Comparison of ENCODE assay signal across 7 mouse cellular contexts in the genomic region with DNA sequence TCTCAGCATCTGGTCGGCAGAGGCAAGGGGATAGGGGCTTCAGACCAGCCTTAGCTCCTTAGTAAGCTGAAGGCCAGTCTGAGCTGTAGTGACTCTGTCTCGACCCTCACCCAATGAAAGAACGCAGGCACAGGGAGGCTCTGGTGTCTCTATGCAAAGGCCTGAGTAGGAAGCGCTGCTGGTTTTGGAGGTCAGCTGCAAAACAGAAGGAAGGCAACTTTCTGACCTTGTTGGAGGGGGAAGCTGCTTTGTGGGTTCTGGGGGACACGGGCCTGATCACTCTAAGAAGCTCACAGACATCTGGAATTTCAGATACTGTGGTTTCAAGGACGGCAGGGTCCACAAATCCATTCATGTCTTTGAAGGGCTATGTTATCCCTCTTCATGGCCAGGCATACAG. TPM values are rescaled to one million over a fixed set of nuclear protein-coding genes. Genes with fewer than 3 reads are reported as not detected.
DNase-seq lines count a peak whose midpoint lies in the region; ATAC-seq and TF ChIP-seq lines count a peak whose summit lies in the region.

No protein-coding gene starts in this region.

- H3K9me3 ChIP-seq in kidney, postnatal 0 days (replicated peaks; ENCODE audit: low read length): no peaks in the 10 kb centered on the region
- no peaks in the 10 kb centered on the region for H3K9me3 ChIP-seq in embryonic facial prominence, embryonic 14.5 days (ENCODE audit: control insufficient read depth, low read length)
- H3K9me3 ChIP-seq in hindbrain, embryonic 16.5 days (ENCODE audit: control insufficient read depth, low read length): no peaks in the 10 kb centered on the region
- no peaks in the 10 kb centered on the region for H3K9me3 ChIP-seq in midbrain, postnatal 0 days (ENCODE audit: low read length)

- H3K27ac ChIP-seq in kidney, postnatal 0 days: no peak overlapping the region
- no peak overlapping the region for H3K27ac ChIP-seq in embryonic facial prominence, embryonic 14.5 days (replicated peaks; ENCODE audit: low read depth, low read length)
- no peak overlapping the region for H3K27ac ChIP-seq in hindbrain, embryonic 16.5 days (ENCODE audit: low read depth, low read length)
- H3K27ac ChIP-seq in midbrain, postnatal 0 days (ENCODE audit: low read depth, low read length): no peak overlapping the region

- peak overlapping the region; percentile 49; the same call in 1 of the 2 replicates for H3K4me2 ChIP-seq in kidney, postnatal 0 days (ENCODE audit: low read length)
- peak overlapping the region; percentile 43 for H3K4me2 ChIP-seq in embryonic facial prominence, embryonic 14.5 days (ENCODE audit: low read depth, low read length)
- H3K4me2 ChIP-seq in hindbrain, embryonic 16.5 days (ENCODE audit: low read length): no peak overlapping the region; the same call in 1 of the 2 replicates
- peak overlapping the region; percentile 39; the same call in 1 of the 2 replicates for H3K4me2 ChIP-seq in midbrain, postnatal 0 days (ENCODE audit: low read depth, low read length, poor library complexity, severe bottlenecking)

- H3K27me3 ChIP-seq in kidney, postnatal 0 days (ENCODE audit: insufficient read depth, low read length): no peaks in the 10 kb centered on the region
- no peaks in the 10 kb centered on the region for H3K27me3 ChIP-seq in embryonic facial prominence, embryonic 14.5 days (replicated peaks; ENCODE audit: control insufficient read depth, insufficient read depth, low read length)
- no peaks in the 10 kb centered on the region for H3K27me3 ChIP-seq in hindbrain, embryonic 16.5 days (replicated peaks; ENCODE audit: control insufficient read depth, insufficient read depth, low read length)
- no peaks in the 10 kb centered on the region for H3K27me3 ChIP-seq in midbrain, postnatal 0 days (ENCODE audit: insufficient read depth, low read length)

- no peaks in the 10 kb centered on the region for H3K4me1 ChIP-seq in kidney, postnatal 0 days (replicated peaks; ENCODE audit: insufficient read depth, low read length)
- no peaks in the 10 kb centered on the region for H3K4me1 ChIP-seq in embryonic facial prominence, embryonic 14.5 days (ENCODE audit: control insufficient read depth, insufficient read depth, low read length)
- peaks cover 5% of the 10 kb centered on the region for H3K4me1 ChIP-seq in hindbrain, embryonic 16.5 days (ENCODE audit: control insufficient read depth, insufficient read depth, low read depth, low read length)
- H3K4me1 ChIP-seq in midbrain, postnatal 0 days (ENCODE audit: insufficient read depth, low read length): no peaks in the 10 kb centered on the region

- WGBS in kidney, postnatal 0 days: 67% methylated on average over 6 of the region's 6 CpGs
- 63% methylated on average over 6 of the region's 6 CpGs for WGBS in embryonic facial prominence, embryonic 14.5 days
- WGBS in hindbrain, embryonic 16.5 days: 78% methylated on average over 6 of the region's 6 CpGs
- WGBS in midbrain, postnatal 0 days: 69% methylated on average over 6 of the region's 6 CpGs

- ATAC-seq in kidney, postnatal 0 days (replicated peaks; ENCODE audit: low FRiP score, low read depth): no peak
- ATAC-seq in embryonic facial prominence, embryonic 14.5 days (ENCODE audit: low read depth): no peak
- no peak for ATAC-seq in hindbrain, embryonic 16.5 days
- ATAC-seq in midbrain, postnatal 0 days (ENCODE audit: low FRiP score): no peak

- no peak for TF ChIP-seq CTCF in kidney, postnatal 0 days (IDR thresholded peaks at IDR 0.05; ENCODE audit: low read depth)
- TF ChIP-seq CTCF in midbrain, postnatal 0 days (IDR thresholded peaks at IDR 0.05): no peak

- H3K4me3 ChIP-seq in kidney, postnatal 0 days (replicated peaks; ENCODE audit: low read depth, low read length): no peak overlapping the region
- no peak overlapping the region for H3K4me3 ChIP-seq in embryonic facial prominence, embryonic 14.5 days (ENCODE audit: low read depth, low read length)
- peak overlapping the region; percentile 18; the same call in 1 of the 2 replicates for H3K4me3 ChIP-seq in hindbrain, embryonic 16.5 days (ENCODE audit: low read length)
- H3K4me3 ChIP-seq in midbrain, postnatal 0 days (ENCODE audit: low read depth, low read length): no peak overlapping the region

- H3K36me3 ChIP-seq in kidney, postnatal 0 days (ENCODE audit: insufficient read depth, low read length): no peaks in the 10 kb centered on the region
- no peaks in the 10 kb centered on the region for H3K36me3 ChIP-seq in embryonic facial prominence, embryonic 14.5 days (ENCODE audit: control insufficient read depth, insufficient read depth, low read length)
- no peaks in the 10 kb centered on the region for H3K36me3 ChIP-seq in hindbrain, embryonic 16.5 days (ENCODE audit: control insufficient read depth, insufficient read depth, low read length)
- no peaks in the 10 kb centered on the region for H3K36me3 ChIP-seq in midbrain, postnatal 0 days (ENCODE audit: insufficient read depth, low read length)

- no peak overlapping the region for H3K9ac ChIP-seq in kidney, postnatal 0 days (ENCODE audit: low read depth, low read length)
- H3K9ac ChIP-seq in embryonic facial prominence, embryonic 14.5 days (ENCODE audit: low read depth, low read length): no peak overlapping the region
- no peak overlapping the region for H3K9ac ChIP-seq in hindbrain, embryonic 16.5 days (ENCODE audit: low read depth, low read length)
- H3K9ac ChIP-seq in midbrain, postnatal 0 days (replicated peaks; ENCODE audit: low read length, poor library complexity, severe bottlenecking): no peak overlapping the region

- no peak for DNase-seq in kidney, postnatal 0 days (ENCODE audit: low spot score)
- no peak for DNase-seq in kidney, postnatal 4 days
- DNase-seq in embryonic facial prominence, embryonic 14.5 days (ENCODE audit: low spot score): no peak
- DNase-seq in midbrain, postnatal 0 days (ENCODE audit: low spot score): no peak
- DNase-seq in cerebellum, postnatal 4 days (ENCODE audit: low spot score in 2 of 2): no peak
- no peak for DNase-seq in embryo, embryonic 9.5 days (ENCODE audit: extremely low spot score)

RNA-seq across cellular contexts. Expression of gene Commd7, which starts 46.6 kb away (rescaled TPM):
- 78.7 and 78.8 TPM in 2 replicates for polyA plus RNA-seq in kidney, postnatal 0 days (2015; fragmentation: Nextera tagmentation; extraction: Ambion mirVana)
- polyA plus RNA-seq in embryonic facial prominence, embryonic 14.5 days (2014; fragmentation: Nextera tagmentation; extraction: Ambion mirVana): 61.5 and 66.5 TPM in 2 replicates
- 93.4 and 94.7 TPM in 2 replicates for polyA plus RNA-seq in hindbrain, embryonic 16.5 days (2015; fragmentation: Nextera tagmentation; extraction: Ambion mirVana)
- total RNA-seq in midbrain, postnatal 0 days (2014; rRNA removed): 24.7 and 27.9 TPM in 2 replicates
- 103 TPM in 2 replicates for polyA plus RNA-seq in midbrain, postnatal 0 days (2015; fragmentation: Nextera tagmentation; extraction: Ambion mirVana)

RNA-seq across cellular contexts. Expression of gene Nol4l, which starts 56.2 kb away (rescaled TPM):
- 9.0 and 9.6 TPM in 2 replicates for polyA plus RNA-seq in kidney, postnatal 0 days (2015; fragmentation: Nextera tagmentation; extraction: Ambion mirVana)
- 11.6 and 12.9 TPM in 2 replicates for polyA plus RNA-seq in embryonic facial prominence, embryonic 14.5 days (2014; fragmentation: Nextera tagmentation; extraction: Ambion mirVana)
- polyA plus RNA-seq in hindbrain, embryonic 16.5 days (2015; fragmentation: Nextera tagmentation; extraction: Ambion mirVana): 33.7 and 40.7 TPM in 2 replicates
- total RNA-seq in midbrain, postnatal 0 days (2014; rRNA removed): 73.1 and 97.7 TPM in 2 replicates
- polyA plus RNA-seq in midbrain, postnatal 0 days (2015; fragmentation: Nextera tagmentation; extraction: Ambion mirVana): 24.4 and 26.4 TPM in 2 replicates
